Mouse (Mus musculus) cerebellum, adult 11 months (tissue): ENCODE results near the gene Plcxd3.
"Not testable (repeated sequence)": the region's sequence is repeated elsewhere in the genome, so short reads cannot be mapped to it uniquely, and the experiment has no call there.

Experiments used
- DNase-seq: peaks from one replicate; pipeline ENCODE4 v3.0.0; 2022

The Plcxd3 gene

GRCm38 (mm10) chr15:4561431-4561970 lies 186.2 kb downstream of the Plcxd3 start:
- DNase-seq, result peak; percentile 37

GRCm38 (mm10) chr15:4595521-4595920 lies 220.2 kb downstream of the Plcxd3 start:
- not testable (repeated sequence) for DNase-seq

DNA sequence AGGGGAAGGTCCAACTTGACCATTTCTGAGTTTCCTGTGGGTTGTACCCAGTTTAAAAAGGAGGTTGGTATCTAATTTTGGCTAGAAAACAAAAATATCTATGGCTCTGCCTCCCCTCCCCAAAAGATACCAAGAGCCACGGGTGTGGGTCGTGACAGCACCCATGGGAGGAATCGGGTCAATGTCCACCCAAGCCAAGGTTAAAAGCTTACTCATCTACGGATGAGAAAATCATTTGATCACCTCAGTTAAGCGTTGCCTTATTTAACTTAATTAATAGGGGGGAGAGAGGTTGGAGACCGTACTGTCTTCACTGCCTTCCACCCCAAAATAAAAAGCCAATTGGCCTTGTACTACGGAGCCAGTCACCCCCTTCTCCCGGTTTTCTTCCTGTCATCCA lies 223.4 kb downstream of the Plcxd3 start:
- not testable (repeated sequence) for DNase-seq

- DNase-seq, result not testable (repeated sequence)
These were observed 224.0 kb downstream of the Plcxd3 start for GRCm38 (mm10) chr15:4599331-4599730.

DNA sequence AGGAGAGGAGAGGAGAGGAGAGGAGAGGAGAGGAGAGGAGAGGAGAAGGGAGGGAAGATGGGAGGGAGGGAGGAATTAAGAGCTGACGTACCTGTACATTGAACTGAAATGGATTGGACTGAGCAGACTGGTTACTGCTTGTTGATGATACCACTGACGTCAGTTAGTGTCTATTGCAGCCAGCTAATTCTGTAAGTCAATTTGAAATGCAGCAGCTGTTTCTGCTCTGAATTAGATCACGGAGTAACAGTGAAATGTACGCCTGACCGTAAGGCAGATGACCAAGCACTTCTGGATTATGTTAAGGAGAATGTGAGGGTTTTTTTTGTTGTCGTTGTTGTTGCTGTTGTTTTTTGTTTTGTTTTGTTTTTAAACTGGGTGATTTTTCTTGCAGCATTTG lies 230.3 kb downstream of the Plcxd3 start:
- no peak for DNase-seq
